Mouse (Mus musculus) lung, postnatal 0 days (tissue): ENCODE results near the gene Rnls.

Experiments
- CTCF ChIP-seq: IDR thresholded peaks from 2 replicates; pipeline ENCODE4 v1.5.1; 2016; ENCODE audit warnings: antibody characterized with exemption, mild to moderate bottlenecking
- EP300 ChIP-seq: IDR thresholded peaks from 2 replicates; pipeline ENCODE4 v1.6.1; 2016; ENCODE audit warnings: antibody characterized with exemption, mild to moderate bottlenecking, control low read depth

DNA sequence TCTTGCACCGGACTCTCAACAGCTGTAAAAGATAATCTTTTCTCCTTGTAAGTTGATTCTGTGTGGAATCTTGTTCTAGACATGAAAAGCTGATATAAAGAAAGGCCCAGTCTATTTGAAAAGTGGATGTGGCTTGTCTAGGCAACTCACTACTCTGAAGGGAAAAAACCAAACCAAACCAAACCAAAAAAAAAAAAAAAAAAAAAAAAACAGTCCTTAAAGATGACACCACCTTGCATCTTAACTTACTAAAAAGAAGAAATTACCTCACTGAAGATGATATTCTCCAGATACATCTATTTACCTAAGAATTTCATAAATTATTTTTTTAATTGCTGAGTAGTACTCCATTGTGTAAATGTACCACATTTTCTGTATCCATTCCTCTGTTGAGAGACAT, 230.2 kb downstream of the Rnls start:
- TF ChIP-seq EP300 (no peak), CTCF (no peak)
